Mouse (Mus musculus): ENCODE measurements at regions not wholly inside any gene's neighbourhood (a gene's known extent, or its start where the extent isn't known, plus 50 kb on each side); places are given as distances from the start of the nearest gene placed in this dataset.

DNA sequence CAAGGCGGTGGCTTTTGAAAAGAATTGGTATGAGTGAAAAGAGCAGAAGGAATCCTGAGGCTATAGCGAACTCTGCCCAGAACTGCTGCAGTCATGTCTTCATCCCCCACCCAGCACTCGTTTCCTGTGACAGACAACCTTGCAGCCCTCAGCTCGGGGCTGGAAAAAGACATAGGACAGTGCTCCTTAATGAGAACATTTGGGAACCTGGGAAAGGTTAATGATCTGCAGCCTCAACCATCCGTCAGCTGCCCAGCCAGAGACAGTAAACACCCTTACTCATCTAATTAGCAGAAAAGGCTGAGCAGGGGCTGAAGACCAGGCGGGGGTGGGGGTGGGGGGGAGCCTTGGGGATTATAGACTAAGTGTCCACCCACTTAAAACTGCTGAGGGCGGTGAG lies 76.3 kb upstream of the Arhgap36 start:
- POLR2A ChIA-PET = interaction anchor here in 1 of 4 experiments (0.6 kb wide), 1 partner anchor 1245 kb away, joined by 3 read pairs; no protein-coding TSS in a partner anchor
- CTCF ChIA-PET = no interaction called here

DNA sequence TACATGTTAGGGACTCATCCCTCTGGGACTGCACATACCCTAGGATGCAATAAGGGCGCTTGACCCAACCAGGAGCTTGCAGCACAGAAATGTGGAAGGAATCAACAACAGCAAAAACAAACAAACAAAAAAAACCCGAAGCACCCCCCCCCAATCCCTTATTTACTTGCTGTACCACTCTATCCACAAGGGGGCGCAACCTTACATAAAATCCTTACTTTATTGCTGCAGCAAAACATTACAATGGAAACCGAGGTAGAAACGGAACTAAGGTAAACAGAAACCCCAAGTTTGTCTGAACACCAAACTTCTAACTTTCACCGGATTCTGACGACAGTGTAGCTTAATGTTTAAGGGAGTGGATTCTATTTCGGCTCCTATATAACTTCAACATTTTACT lies 86.7 kb upstream of the Arhgap36 start:
- CTCF ChIA-PET = interaction anchor here in 1 of 4 experiments (0.6 kb wide), 1 partner anchor 205 kb away, joined by 6 read pairs; no protein-coding TSS in a partner anchor
- POLR2A ChIA-PET = interaction anchor here in 1 of 4 experiments (0.6 kb wide), 1 partner anchor 89 kb away, joined by 3 read pairs; the partner anchor contains the start of gene Enox2

DNA sequence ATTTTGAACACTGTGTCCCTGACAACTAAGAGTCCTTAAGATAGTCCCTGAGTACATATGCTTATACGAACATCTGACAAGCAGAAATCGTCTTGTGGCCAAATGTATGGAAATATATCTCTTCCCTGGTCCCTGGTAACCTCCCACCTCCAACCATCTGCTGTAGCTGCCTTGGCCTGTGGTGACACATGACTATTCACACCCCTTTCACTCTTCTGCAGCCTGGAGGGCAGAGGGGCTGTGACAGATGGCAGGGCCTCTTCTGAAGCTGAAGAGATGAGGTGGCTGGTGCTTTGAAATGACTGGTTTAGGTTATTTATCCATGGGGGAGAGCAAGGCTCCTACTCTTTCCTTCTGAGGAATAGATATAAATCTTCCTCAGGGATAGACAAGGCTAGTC lies 82.3 kb upstream of the Enox2 start:
- ChIA-PET CTCF (no interaction called here), POLR2A (no interaction called here)

DNA sequence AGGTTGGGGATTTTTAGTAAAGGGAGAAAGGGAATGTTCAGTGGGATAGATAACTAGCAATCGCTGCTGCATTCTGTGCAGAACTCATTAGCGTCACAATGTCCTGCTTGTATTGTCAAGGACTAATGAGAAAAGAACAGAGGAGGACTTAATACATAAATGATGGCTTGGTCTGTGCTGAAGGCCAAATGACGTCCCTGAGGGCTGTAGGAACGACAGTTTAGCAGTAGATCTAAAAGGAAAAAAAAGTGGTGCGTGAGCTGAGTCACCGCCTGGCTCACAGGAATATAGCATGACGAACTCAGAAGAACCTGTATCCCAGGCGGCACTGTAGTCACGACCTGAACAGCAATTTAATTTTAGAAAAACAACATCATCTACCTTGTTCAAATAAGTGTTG lies 81.3 kb upstream of the Enox2 start:
- CTCF ChIA-PET = no interaction called here
- POLR2A ChIA-PET = no interaction called here

DNA sequence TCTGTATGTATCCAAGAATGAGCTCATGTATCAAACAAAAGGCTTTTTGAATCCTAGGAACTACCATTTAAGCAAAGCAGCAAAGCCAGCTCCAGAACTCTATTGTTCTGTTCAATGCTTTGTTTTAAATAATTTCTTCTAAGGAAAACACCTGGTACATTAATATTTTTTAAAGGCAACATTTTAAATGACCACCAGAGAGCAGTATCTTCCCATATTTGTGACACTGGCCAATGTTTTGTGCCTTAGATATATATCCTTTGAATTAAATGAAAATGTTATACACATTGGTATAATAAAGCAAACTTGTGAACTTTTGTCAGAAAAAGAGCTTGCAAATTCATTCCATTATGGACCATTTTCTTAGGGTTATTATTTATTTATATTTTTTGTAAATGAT lies 58.4 kb upstream of the Enox2 start:
- POLR2A ChIA-PET = interaction anchor here in 1 of 4 experiments (0.6 kb wide), 1 partner anchor 134 kb away, joined by 4 read pairs; no protein-coding TSS in a partner anchor

More for the DNA sequence above, 58.4 kb upstream of the Enox2 start:
- CTCF ChIA-PET = interaction anchor here in 1 of 4 experiments (0.6 kb wide), 1 partner anchor 854 kb away, joined by 3 read pairs; no protein-coding TSS in a partner anchor
